Mouse (Mus musculus): Measurements from ENCODE around the gene Shc2.

Gene Shc2

GRCm38 (mm10) chr10:79668771-79669575, 31.3 kb upstream of the Shc2 start, which contains the start of gene Tpgs1:
Tpgs1 (plus strand) TSS chr10:79669369.
- DNase-seq (ENCODE audit: low read depth, low spot score): peak; percentile 94

GRCm38 (mm10) chr10:79668076-79668475, 30.4 kb upstream of the Shc2 start:
- no peak for DNase-seq (ENCODE audit: low read depth, low spot score)

DNA sequence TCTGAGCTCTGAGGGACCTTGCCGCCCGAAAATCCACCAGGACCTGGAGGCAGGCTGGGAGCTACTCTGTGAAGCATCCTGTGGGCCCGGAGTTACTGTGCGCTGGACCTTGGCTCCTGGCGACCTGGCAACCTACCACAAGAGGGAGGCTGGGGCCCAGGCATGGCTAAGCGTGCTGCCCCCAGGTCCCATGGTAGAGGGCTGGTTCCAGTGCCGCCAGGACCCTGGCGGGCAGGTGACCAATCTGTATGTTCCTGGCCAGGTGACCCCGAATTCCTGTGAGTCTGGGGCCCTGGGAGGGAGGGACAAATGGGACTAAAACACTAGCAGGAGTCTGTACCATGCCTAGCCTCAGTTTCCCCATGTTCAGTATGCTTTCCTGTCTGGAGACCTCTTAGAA, 28.8 kb upstream of the Shc2 start:
- no peak for DNase-seq (ENCODE audit: low read depth, low spot score)

DNA sequence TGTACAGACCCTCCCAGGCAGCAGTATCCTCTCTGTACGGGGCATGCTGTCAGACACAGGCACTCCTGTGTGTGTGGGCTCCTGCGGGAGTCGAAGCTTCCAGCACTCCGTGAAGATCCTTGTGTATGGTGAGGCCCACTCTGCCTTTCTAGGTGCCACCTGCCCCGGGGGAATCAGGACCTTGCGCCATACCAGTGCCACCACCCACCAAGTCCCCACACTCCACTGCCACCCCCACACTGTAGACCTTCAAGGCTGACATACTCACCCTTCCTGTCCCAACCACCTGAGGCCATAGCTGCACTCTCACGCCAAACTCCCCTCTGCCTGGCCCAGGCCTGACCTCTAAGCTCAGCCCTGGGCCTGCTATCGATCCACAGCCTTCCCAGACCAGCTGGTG, 27.3 kb upstream of the Shc2 start:
- DNase-seq (ENCODE audit: low read depth, low spot score): no peak

- DNase-seq (ENCODE audit: low read depth, low spot score): peak; percentile 94
Measured at GRCm38 (mm10) chr10:79664131-79664665, 26.5 kb upstream of the Shc2 start, which contains the start of gene Madcam1. Madcam1 (plus strand) TSS chr10:79664559.

GRCm38 (mm10) chr10:79661861-79662260, 24.1 kb upstream of the Shc2 start:
- peak; percentile 75 for DNase-seq (ENCODE audit: low read depth, low spot score)

DNA sequence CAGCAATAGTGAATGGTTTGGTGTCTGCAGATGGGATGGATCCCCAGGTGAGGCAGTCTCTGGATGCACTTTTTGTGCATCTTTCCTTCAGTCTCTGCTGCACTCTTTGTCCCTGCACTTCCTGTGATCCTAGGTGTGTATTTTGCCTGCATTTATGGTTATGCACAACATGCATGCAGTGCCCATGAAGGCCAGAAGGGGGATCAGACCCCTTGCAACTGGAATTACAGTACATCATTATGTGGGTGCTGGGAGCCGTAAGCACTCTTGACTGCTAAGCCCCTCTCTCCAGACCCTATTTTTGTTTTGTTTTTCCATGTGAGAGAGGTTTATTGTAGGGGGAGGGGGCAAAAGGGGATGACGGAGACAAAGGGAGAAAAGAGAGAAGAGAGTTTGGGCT, 22.6 kb upstream of the Shc2 start:
- DNase-seq (ENCODE audit: low read depth, low spot score): no peak

DNA sequence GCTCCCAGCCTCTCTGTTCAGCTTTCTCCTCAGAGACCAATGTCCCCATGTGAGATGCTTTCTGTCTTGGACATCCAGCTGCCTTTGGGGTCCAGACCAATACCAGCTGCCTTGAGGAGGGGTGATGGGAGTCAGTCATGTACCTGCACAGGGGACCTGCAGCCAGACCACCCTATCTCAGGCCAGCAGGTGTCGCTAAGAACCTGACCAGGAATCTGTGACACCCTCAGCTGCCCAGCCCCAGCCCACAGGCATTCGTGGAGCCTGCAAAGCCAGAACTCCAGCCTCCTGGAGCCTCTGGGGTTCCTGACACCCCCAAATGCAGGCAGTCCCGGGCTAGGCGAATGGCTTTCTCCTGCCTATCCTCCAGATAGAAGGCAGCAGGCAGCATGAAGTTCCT, 21.1 kb upstream of the Shc2 start:
- peak; percentile 71 for DNase-seq (ENCODE audit: low read depth, low spot score)

DNA sequence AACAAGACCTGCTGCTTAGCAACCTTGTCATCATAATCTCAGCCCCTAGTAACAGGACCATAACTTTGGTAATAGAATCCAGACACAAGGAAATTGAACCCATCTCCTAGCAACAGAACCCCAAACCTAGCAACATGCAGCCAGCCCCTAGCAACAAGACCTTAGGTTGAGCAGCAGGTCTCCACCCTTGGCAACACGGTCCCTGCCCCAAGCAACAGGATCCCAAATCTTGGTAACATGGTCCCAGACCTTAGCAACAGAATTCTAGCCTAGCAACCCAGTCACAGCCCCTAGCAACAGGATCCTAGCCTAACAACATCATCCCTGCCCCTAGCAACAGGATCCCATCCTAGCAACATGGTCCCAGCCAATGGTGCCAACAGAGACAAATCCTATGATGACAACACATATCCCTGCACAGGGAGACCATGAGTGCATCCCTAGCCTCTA, 17.3 kb upstream of the Shc2 start:
- no peak for DNase-seq (ENCODE audit: low read depth, low spot score)

DNA sequence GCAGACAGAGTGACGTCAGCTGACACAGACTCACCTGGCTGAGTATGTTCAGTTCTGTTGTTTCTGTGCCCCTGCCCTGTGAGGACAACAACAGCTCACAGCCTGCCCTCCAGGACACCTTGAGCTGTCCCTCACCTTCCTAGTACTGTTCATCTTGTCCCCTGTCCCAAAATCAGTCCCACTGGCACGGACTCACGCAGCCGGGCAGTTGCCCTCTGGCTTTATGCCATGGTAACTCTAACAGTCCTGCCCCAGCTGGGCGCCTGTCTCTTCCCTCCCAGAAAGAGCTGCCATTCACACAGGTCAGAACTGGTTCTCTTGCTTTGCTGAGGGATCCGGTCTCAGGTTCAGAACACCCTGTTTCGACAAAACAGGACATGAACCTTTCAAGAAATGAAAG, 15.1 kb upstream of the Shc2 start:
- DNase-seq (ENCODE audit: low read depth, low spot score): no peak

- DNase-seq (ENCODE audit: low read depth, low spot score): peak; percentile 85
Measured at GRCm38 (mm10) chr10:79649070-79649751, 11.5 kb upstream of the Shc2 start.

GRCm38 (mm10) chr10:79645711-79646110, 8.0 kb upstream of the Shc2 start, which contains the start of gene Odf3l2:
Odf3l2 (minus strand) TSS chr10:79645738.
- DNase-seq (ENCODE audit: low read depth, low spot score): no peak

DNA sequence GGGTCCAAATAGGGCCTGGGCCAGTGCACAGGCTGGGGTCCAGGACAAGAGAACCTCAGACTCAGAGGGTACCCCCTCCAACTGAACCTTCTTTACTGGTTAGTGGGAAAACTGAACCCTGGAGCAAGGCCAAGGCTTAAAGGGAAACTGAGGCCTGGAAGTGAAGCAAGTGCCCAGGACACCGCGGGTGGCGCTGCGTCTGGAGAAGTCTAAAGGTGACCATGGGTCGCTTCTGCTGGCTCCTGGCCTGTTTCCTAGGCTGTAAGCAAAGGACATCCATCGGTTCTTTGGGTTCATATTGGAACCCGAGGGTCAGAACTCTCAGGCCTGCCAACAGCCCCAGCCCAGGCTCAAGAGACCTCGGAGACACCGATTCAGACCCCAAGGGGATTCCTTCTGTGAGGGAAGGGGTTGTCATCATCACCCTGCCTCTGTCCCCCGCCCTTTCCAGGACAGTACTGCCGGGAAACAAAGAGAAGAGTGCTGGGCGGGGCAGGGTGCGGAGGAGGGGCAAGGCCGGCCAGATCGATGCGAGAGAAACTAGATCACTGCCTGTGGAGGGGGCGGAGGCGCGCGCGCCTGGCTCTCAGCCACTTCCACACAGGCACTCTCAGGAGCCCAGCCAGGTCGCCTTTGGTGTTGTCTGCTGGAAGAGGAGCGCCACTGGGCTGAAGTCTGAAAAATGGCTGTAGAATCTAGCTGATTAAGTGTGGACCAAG, 927 bp upstream of the Shc2 start:
- DNase-seq (ENCODE audit: low read depth, low spot score): peak; percentile 93

DNA sequence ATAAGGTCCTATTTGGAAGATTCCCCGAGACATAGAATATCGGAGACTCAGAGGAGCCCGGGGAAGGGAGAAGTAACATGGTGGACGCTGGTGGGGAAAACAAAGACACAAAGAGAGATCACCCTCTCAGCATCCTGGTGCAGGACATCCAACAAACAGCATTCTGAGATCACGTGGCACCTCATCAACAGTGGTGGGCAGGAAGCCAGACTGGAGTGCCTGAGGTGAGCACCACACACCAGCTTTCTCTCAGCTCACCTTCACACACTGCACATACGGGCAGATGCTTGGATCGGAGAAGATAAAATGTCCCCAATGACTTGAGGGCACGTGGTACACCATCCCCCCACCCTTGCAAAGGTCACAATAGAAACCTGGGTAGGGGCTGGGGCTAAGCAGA, 1.4 kb downstream of the Shc2 start:
- DNase-seq (ENCODE audit: low read depth, low spot score): no peak

GRCm38 (mm10) chr10:79633006-79633777, 4.5 kb downstream of the Shc2 start:
- DNase-seq (ENCODE audit: low read depth, low spot score): no peak

DNA sequence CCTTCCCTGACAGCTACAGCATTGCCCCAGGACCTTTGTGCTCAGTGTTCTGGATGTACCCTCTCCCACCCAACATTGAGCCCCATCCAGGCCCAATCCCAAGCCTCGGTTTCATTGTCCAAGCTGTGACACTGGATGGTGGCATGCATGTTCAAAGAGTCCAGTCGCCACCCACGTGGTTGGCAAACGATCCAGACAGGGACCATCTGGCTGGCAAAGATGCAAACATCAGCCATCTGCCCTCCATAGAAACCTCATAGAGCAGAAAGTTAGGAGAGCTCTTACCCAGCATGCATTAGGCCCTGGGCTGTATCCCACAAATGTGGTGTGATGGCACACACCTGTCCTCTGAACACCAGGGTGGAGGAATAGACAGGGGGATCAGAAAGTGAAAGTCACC, 6.3 kb downstream of the Shc2 start:
- DNase-seq (ENCODE audit: low read depth, low spot score): no peak

GRCm38 (mm10) chr10:79628377-79628776, 9.3 kb downstream of the Shc2 start:
- DNase-seq (ENCODE audit: low read depth, low spot score): no peak

GRCm38 (mm10) chr10:79626156-79626555, 11.6 kb downstream of the Shc2 start:
- DNase-seq (ENCODE audit: low read depth, low spot score): no peak

DNA sequence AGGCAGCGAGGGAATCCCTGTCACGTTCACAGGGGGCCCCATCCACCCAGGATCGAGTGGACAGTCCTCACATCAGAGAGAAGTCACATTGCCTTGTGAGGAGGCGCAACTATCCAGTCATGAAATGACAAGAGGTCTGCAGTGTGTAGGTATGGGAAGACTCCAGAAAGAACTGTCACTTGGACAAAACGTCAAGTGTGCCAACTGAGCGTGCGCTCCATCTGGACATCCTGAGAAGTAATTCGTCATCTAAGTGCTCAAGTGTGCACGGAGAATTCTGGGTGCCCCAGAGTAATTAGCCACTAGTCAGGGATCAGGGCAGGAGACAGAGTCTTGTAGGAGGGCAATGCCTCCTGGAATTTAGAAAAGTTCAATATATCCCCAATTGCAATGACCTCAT, 12.3 kb downstream of the Shc2 start:
- no peak for DNase-seq (ENCODE audit: low read depth, low spot score)

- no peak for DNase-seq (ENCODE audit: low read depth, low spot score)
Measured at GRCm38 (mm10) chr10:79623950-79624349, 13.8 kb downstream of the Shc2 start.

GRCm38 (mm10) chr10:79616376-79616775, 21.3 kb downstream of the Shc2 start:
- DNase-seq (ENCODE audit: low read depth, low spot score): no peak

All from ZHBTc4 (cell line).